16 mouse cellular contexts compared by ENCODE assay signal in the genomic region with DNA sequence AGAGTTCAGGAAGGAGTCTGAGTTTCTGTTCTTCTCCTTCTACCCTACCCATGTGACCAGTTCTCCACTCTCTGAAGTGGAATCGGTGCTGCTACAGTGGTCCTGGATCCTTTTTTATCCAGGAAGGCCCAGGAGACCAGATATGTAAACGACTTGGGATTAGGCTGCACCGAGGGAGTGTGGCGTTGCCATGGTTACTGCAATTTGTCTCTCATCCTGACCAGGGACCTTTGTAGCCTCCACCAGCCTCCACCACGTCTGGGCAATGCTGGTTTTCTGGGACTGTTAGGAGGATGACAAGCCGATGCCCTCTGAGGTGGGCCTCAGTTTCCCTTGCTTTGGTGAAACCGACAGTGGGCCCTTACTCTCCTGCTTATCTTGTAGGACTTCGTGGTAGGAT. TPM values are rescaled to one million over a fixed set of nuclear protein-coding genes. Genes with fewer than 3 reads are reported as not detected.
DNase-seq lines count a peak whose midpoint lies in the region; ATAC-seq and TF ChIP-seq lines count a peak whose summit lies in the region.
"Had no signal": no experiment of that assay in that cellular context is flagged by ENCODE, and none has a peak within 500 bp of the region (broad histone marks: within the 10 kb centered on the region; RNA-seq: fewer than 3 reads in every experiment).

No protein-coding gene starts in this region.

- peaks cover 38% of the 10 kb centered on the region for H3K4me1 ChIP-seq in midbrain, embryonic 11.5 days (ENCODE audit: control insufficient read depth, insufficient read depth, low read length)
- H3K4me1 ChIP-seq in midbrain, embryonic 16.5 days (ENCODE audit: control insufficient read depth, insufficient read depth, low read length): peaks cover 39% of the 10 kb centered on the region
- H3K4me1 ChIP-seq in hindbrain, postnatal 0 days (ENCODE audit: insufficient read depth, low read length): peaks cover 14% of the 10 kb centered on the region
- peaks cover 16% of the 10 kb centered on the region for H3K4me1 ChIP-seq in thymus, adult 2 months (replicated peaks; ENCODE audit: control insufficient read depth, insufficient read depth, low read length)

- H3K27me3 ChIP-seq in midbrain, embryonic 11.5 days (ENCODE audit: control insufficient read depth, insufficient read depth, low read length): no peaks in the 10 kb centered on the region
- H3K27me3 ChIP-seq in midbrain, embryonic 16.5 days (ENCODE audit: control insufficient read depth, insufficient read depth, low read depth, low read length): no peaks in the 10 kb centered on the region
- H3K27me3 ChIP-seq in hindbrain, postnatal 0 days (ENCODE audit: insufficient read depth, low read length): no peaks in the 10 kb centered on the region
- no peaks in the 10 kb centered on the region for H3K27me3 ChIP-seq in thymus, adult 2 months (ENCODE audit: control insufficient read depth, insufficient read depth, low read length)
- H3K27me3 ChIP-seq: heart, embryonic 15.5 days; limb, embryonic 12.5 days; liver, embryonic 13.5 days; lung, embryonic 15.5 days had no signal

- H3K36me3 ChIP-seq in midbrain, embryonic 11.5 days (ENCODE audit: control insufficient read depth, insufficient read depth, low read length): no peaks in the 10 kb centered on the region
- no peaks in the 10 kb centered on the region for H3K36me3 ChIP-seq in midbrain, embryonic 16.5 days (ENCODE audit: control insufficient read depth, insufficient read depth, low read length)
- no peaks in the 10 kb centered on the region for H3K36me3 ChIP-seq in hindbrain, postnatal 0 days (ENCODE audit: insufficient read depth, low read length)
- H3K36me3 ChIP-seq in thymus, adult 2 months (ENCODE audit: control insufficient read depth, insufficient read depth, low read length): no peaks in the 10 kb centered on the region
- H3K36me3 ChIP-seq: heart, embryonic 15.5 days; limb, embryonic 12.5 days; lung, embryonic 15.5 days had no signal

- H3K9me3 ChIP-seq in midbrain, embryonic 11.5 days (ENCODE audit: control insufficient read depth, low read length): no peaks in the 10 kb centered on the region
- no peaks in the 10 kb centered on the region for H3K9me3 ChIP-seq in midbrain, embryonic 16.5 days (replicated peaks; ENCODE audit: control insufficient read depth, low read length, poor library complexity, severe bottlenecking)
- H3K9me3 ChIP-seq in hindbrain, postnatal 0 days (ENCODE audit: low read length): no peaks in the 10 kb centered on the region
- H3K9me3 ChIP-seq: heart, embryonic 15.5 days; limb, embryonic 12.5 days; liver, embryonic 13.5 days; lung, embryonic 15.5 days had no signal

- DNase-seq in midbrain, embryonic 11.5 days (ENCODE audit: low spot score, missing footprints): peak; percentile 91
- DNase-seq in embryo, embryonic 11 days: peak; percentile 69
- DNase-seq in hindbrain, postnatal 0 days (ENCODE audit: low spot score): peak; percentile 40
- no peak for DNase-seq in lung, postnatal 4 days
- no peak for DNase-seq in heart, postnatal 25 days (ENCODE audit: low spot score)
- DNase-seq in thymus, adult 2 months: no peak
- DNase-seq: cerebellum, postnatal 10 days; heart, adult 11 months; kidney, adult 2 months; liver, embryonic 13.5 days; thymus, adult 18-20 months had no signal

- 28% methylated on average over 8 of the region's 8 CpGs for WGBS in midbrain, embryonic 11.5 days
- WGBS in midbrain, embryonic 16.5 days: 25% methylated on average over 8 of the region's 8 CpGs
- 26% methylated on average over 8 of the region's 8 CpGs for WGBS in hindbrain, postnatal 0 days
- 79% methylated on average over 8 of the region's 8 CpGs for WGBS in thymus, adult 2 months

- intact Hi-C loops in heart, postnatal 25 days (cut with DNase I): no loop called here

- no peak overlapping the region for H3K4me2 ChIP-seq in midbrain, embryonic 11.5 days
- no peak overlapping the region for H3K4me2 ChIP-seq in midbrain, embryonic 16.5 days (ENCODE audit: low read length)
- no peak overlapping the region for H3K4me2 ChIP-seq in hindbrain, postnatal 0 days (ENCODE audit: low read depth, low read length)
- H3K4me2 ChIP-seq: heart, embryonic 15.5 days; limb, embryonic 12.5 days; liver, embryonic 13.5 days; lung, embryonic 15.5 days had no signal

- no peak for TF ChIP-seq CTCF in hindbrain, postnatal 0 days (IDR thresholded peaks at IDR 0.05; ENCODE audit: low read depth)
- no peak for TF ChIP-seq CTCF in thymus, adult 2 months (IDR thresholded peaks at IDR 0.05; ENCODE audit: borderline replicate concordance, control insufficient read depth, extremely low read depth, insufficient read depth, low read length, poor library complexity)

- ATAC-seq in midbrain, embryonic 11.5 days (ENCODE audit: low FRiP score): peak; percentile 79
- no peak for ATAC-seq in midbrain, embryonic 16.5 days
- ATAC-seq in hindbrain, postnatal 0 days: 0 out of 2 replicates have a peak, but pooled peaks have one; percentile 25

- H3K27ac ChIP-seq in midbrain, embryonic 11.5 days (ENCODE audit: low read depth, low read length): no peak overlapping the region
- H3K27ac ChIP-seq in midbrain, embryonic 16.5 days (ENCODE audit: low read length): no peak overlapping the region
- H3K27ac ChIP-seq in hindbrain, postnatal 0 days: no peak overlapping the region
- H3K27ac ChIP-seq in thymus, adult 2 months (ENCODE audit: control insufficient read depth, insufficient read depth, low read length): no peak overlapping the region
- H3K27ac ChIP-seq: heart, embryonic 15.5 days; limb, embryonic 12.5 days; liver, embryonic 13.5 days; lung, embryonic 15.5 days had no signal

- H3K4me3 ChIP-seq in midbrain, embryonic 11.5 days (ENCODE audit: low read depth, low read length): no peak overlapping the region
- no peak overlapping the region for H3K4me3 ChIP-seq in midbrain, embryonic 16.5 days (ENCODE audit: low read depth, low read length)
- H3K4me3 ChIP-seq in hindbrain, postnatal 0 days (ENCODE audit: low read length): no peak overlapping the region
- H3K4me3 ChIP-seq in thymus, adult 2 months (ENCODE audit: control insufficient read depth, insufficient read depth, low read length): no peak overlapping the region
- H3K4me3 ChIP-seq: erythroblast, embryonic 14.5 days; heart, embryonic 15.5 days; limb, embryonic 12.5 days; liver, embryonic 13.5 days; lung, embryonic 15.5 days had no signal

- H3K9ac ChIP-seq in midbrain, embryonic 11.5 days (ENCODE audit: low read length): no peak overlapping the region
- H3K9ac ChIP-seq in midbrain, embryonic 16.5 days (ENCODE audit: low read depth, low read length): no peak overlapping the region
- no peak overlapping the region for H3K9ac ChIP-seq in hindbrain, postnatal 0 days (replicated peaks; ENCODE audit: low read length)
- H3K9ac ChIP-seq: heart, embryonic 15.5 days; limb, embryonic 12.5 days; liver, embryonic 13.5 days; lung, embryonic 15.5 days had no signal

- no peak for TF ChIP-seq POLR2A in thymus, adult 2 months (IDR thresholded peaks at IDR 0.05; ENCODE audit: control insufficient read depth, extremely low read depth, insufficient read depth, low read length, poor library complexity)

RNA-seq across cellular contexts. Expression of a gene that starts 35.4 kb away (rescaled TPM):
- 23.7 and 28.5 TPM in 2 replicates for polyA plus RNA-seq in midbrain, embryonic 11.5 days (2014; fragmentation: Nextera tagmentation; extraction: Ambion mirVana)
- 141 and 146 TPM in 2 replicates for polyA plus RNA-seq in midbrain, embryonic 16.5 days (2015; fragmentation: Nextera tagmentation; extraction: Ambion mirVana)
- 230 and 250 TPM in 2 replicates for total RNA-seq in hindbrain, postnatal 0 days (2014; rRNA removed)
- polyA plus RNA-seq in hindbrain, postnatal 0 days (2015; fragmentation: Nextera tagmentation; extraction: Ambion mirVana): 160 and 163 TPM in 2 replicates
- total RNA-seq in heart, postnatal 25 days (2021): 10 to 100 TPM; 21.3 to 24.0 TPM
- 103 and 134 TPM in 2 replicates for polyA plus RNA-seq in thymus, adult 2 months (2012; rRNA removed)

Comparison
In these comparisons a context has a peak if more than half of its experiments do, and no peak if none do; other contexts are left out.
1. DNase-seq: peak in midbrain, embryonic 11.5 days (single experiment), embryo, embryonic 11 days (single experiment) and hindbrain, postnatal 0 days (single experiment); none in lung, postnatal 4 days (0 of 2), heart, postnatal 25 days (single experiment) and thymus, adult 2 months (single experiment).